Mouse (Mus musculus) B cell, adult 2 months (primary cell): ENCODE measurements at regions not wholly inside any gene's neighbourhood (a gene's known extent, or its start where the extent isn't known, plus 50 kb on each side); places are given as distances from the start of the nearest gene placed in this dataset.

Experiments
- DNase-seq, 2 experiments: peaks; one replicate each; pipeline ENCODE4 v3.0.0; 2022

DNA sequence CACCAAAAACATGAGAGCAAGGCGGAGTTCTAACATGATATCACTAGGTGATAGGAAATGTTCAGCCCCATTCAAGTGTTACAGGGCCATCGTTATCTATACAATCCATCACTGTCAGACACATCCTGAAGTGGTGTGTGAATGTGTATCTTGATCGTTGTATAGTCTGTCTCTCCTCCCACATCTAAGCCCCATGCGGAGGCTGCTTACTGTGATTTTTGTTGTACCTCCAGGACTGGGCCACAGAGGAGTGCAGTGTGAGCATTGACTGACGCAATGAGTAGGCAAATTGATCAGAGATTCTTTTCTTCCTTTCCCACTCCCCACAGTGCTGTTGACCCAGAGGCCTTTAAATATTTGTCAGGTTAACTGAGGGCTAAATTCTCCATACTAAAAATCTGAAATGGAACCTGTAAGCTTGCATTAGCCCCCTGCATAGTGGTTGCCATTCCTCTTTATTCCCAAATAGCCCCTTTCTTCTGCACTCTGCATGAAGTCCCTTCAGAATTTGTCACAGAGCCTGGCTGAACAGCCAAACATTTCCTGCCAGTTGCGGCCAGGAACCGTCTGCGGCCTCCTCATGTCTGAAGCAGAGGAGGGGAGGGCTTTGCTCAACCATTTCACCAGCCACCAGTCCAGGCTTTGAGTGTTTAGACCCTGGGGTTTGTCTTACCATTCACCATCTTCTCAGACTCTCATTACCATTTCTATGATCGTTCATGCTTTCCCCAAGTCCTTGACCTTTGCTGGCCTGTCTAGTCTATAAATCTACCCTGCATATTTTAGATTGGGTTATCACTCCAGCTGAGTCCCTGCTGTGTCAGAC, 119.3 kb downstream of the Ttc8 start:
- no peak for DNase-seq

GRCm38 (mm10) chr12:99041606-99042005, 121.2 kb downstream of the Ttc8 start:
- DNase-seq = no peak

DNA sequence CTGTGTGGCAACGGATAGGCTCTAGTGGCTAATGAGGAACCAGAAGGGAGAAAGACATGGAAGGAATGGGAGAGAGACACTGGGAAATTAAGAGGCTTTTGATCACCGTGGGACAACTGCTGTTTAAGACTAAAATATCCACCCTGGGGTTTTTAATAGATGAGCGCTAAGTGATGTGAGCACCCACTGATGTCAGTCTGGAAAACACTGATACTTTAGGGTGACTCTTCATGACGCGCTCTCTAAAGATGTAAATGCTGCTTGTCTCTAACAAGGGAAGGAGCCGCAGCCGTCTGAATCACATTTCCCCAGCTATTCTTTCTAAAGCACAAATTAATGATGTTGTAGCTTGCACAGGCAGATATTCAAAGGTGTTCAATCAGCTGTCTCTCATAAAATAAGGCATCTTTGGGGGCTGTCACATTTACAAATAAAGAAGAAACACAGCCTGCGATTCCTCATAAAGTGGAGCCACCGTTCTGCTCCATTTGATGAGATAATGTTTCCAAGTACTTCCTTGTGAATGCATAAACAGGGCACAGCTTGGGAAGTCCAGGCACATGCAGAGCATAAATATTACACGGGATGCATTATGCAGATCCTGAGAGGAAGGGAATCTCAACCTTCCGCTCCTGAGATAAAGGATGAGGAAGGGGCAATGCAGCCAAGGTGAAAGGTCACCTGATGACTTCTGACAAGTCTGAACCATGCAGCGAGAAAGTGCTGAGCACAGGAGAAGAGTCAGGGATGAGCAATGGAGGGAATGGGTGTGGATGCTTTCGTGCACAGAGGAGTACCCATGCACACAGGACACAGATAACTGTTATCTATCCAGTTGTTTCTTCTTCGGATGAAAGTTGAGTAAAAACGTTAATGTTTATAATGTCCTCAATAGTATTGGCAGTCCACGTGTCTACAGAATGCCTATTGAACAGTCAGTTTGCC, 122.8 kb downstream of the Ttc8 start:
- no peak for DNase-seq

- DNase-seq = no peak
Measured at GRCm38 (mm10) chr12:99044477-99044876, 124.1 kb downstream of the Ttc8 start.

- no peak for DNase-seq
Measured at GRCm38 (mm10) chr12:99050426-99050825, 130.1 kb downstream of the Ttc8 start.

GRCm38 (mm10) chr12:99052599-99052998, 132.2 kb downstream of the Ttc8 start:
- no peak for DNase-seq

DNA sequence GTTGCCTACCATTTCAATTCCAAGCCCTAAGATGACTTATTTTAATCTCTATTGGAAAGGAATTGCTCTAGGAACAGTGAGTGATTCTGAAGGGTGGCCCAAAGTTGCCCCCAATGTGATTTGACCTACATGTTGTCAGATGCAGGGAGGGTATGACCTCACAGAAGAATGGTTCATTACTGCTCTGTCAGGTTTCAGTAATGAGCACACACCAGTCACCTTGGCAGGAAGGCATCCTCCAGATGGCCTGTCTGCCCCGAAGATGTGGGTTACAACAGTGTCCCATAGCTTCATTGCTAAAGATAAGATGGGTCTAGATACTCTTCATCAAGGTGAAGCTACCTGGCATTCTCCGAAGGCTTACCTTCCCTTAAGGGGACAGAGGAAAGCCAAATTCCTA, 137.1 kb downstream of the Ttc8 start:
- DNase-seq = no peak

- peak; percentile 20 for DNase-seq
Measured at GRCm38 (mm10) chr12:99058916-99059315, 138.5 kb downstream of the Ttc8 start.

- no peak for DNase-seq
Measured at GRCm38 (mm10) chr12:99059491-99059890, 139.1 kb downstream of the Ttc8 start.

- no peak for DNase-seq
Measured at GRCm38 (mm10) chr12:99060702-99061101, 140.3 kb downstream of the Ttc8 start.

DNA sequence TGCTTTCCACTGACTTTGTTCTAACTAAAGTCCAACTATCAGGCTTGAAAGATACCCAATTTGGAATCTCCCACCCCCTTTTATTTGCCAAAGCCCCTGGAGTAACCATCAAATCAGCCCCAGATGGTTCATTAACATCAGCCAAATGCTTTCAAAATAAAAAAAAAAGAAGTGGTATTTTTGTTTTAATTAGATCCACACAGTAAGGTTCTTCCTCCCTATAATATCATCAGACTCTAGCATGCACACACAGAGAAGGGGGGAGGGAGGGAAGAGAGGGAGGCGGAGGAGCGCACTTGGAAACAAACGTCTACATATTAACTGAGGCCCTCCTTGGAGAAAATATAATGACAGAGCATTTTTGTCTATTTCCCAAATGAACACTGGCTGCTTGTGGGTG, 143.1 kb downstream of the Ttc8 start:
- no peak for DNase-seq

DNA sequence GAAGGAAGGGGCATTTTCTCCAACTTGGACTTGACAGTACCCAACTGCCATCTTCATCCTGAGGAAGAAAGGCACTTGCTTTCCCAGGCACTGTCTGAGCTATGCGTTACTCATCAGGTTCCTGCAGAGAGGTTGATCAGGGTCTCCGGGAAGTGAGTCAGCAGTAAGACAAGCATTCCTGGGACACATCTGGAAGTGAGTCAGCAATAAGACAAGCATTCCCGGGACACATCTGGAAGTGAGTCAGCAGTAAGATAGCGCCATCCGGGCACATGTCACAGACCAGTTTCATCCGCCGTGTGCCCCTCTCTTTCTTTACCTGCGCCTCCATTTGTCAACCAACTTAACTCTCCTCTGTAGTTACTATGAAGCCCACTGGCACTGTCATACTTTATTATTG, 143.5 kb downstream of the Ttc8 start:
- no peak for DNase-seq

DNA sequence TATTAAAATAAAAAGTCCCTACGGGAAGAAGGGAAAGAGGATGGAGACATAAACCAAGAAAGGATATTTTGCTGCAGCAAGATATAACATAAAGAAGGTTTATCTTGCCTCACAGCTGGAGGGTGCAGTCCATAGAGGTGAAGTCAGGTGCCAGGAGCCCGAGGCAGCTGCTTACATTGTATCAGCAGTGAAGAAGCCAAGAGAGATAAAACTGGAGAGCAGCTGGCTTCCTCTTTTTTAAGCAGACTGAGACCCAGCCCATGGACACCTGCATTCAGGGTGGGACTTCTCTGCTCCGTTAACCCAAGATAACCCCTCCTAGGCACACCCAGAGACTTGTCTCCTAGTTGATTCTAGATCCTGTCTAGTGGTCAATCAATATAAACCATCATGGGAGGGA, 147.6 kb downstream of the Ttc8 start:
- peak in 1 of 2 experiments; percentile 12 for DNase-seq

- DNase-seq = no peak
Measured at GRCm38 (mm10) chr12:99073766-99074165, 153.4 kb downstream of the Ttc8 start.

DNA sequence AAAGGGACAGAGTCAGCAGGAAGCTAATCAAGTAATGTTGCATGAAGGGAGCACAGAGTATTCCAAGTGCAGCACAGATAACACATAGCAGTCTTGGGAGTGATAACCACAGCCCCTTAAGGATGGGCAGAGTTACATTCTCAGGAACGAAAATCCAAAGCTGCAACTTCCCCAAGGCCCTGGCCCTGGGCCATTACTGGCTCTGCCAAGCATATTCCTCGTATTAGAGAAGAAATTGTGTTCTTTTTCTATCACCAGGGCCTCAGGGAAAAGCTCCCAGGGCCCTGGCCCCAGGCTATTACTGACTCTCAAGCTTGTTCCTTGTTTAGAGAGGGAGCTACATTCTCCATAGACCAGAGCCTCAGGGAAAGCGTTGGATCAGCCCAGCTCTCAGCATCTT, 157.0 kb downstream of the Ttc8 start:
- no peak for DNase-seq

DNA sequence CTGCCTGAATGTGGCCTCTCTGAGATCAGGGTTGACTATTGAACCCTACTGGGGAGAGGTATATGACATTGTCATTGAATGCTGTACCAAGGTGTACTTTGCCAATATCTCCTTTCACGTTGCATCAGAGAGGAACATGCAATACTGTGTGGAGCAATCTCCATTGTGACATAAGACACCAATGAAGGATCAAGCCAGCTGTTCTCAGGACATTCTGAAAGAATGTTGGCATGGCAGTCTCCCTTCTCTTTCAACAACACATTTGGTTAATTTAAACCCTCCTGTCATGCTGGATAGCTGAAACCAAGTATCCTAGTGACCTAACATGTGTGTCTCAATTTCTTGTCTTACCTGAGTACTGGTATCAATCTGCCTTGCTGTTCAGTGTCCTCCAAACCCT, 159.5 kb downstream of the Ttc8 start:
- no peak for DNase-seq

DNA sequence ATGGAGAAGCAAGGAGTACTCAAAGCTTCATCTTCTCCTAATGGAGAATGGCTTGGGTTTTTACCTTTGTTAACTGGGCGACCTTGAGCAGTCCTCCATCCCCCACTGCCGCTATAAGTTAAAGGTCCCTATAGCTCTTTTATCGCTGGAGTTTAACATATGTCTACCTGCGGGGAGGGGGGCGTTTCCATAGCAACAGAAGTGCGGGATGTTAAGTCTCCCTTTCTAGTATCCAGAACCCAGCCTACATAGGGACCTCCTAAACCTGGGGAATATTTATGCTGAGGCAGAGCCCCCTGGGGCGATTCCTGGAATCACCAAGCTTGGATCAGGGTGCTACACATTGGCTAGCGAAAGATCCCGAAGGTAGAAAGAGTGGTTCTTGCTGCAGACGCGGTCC, 163.2 kb downstream of the Ttc8 start:
- DNase-seq = no peak

DNA sequence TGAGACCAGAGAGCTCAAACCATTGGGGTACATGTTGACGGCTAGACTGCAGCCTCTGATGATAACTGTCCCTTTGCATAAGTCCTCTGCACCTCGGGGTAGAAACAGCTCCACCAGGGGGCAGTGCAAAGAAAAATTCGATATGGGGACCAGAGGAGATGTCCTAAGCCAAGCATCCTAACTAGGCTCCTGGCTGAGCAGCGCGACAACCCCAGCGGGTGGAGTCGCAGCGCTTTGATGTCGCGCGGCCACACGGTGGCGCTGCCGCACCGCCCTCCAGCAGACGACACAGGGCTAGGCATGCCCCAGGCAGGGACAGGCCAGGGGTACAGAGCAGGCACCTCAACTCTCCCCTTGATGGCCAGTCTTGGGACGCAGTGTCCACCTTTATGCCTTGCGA, 163.8 kb downstream of the Ttc8 start:
- peak; percentile 86 to 88 for DNase-seq

GRCm38 (mm10) chr12:99087286-99087685, 166.9 kb downstream of the Ttc8 start:
- no peak for DNase-seq

- no peak for DNase-seq
Measured at GRCm38 (mm10) chr12:99091770-99092169, 171.4 kb downstream of the Ttc8 start.

GRCm38 (mm10) chr12:99093151-99093550, 172.8 kb downstream of the Ttc8 start:
- peak; percentile 26 to 34 for DNase-seq

DNA sequence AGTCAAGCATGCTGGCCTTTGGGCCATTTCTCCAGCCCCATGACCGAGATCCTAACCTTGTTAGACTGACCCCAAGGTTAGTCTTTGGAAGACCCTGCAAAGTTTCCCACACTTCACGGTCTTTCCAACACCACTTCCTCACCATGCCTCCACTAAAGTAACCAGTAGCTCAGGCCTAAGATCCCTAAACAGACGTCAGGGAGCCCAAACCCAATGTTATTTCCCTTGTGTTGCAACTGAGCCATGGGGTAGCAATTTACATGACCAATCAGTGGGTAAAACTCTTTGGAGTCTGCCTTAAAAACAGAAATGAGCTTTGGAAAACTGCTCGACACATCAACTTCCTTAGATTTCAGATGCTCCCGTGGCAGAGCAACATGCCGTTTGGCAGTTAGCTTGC, 173.6 kb downstream of the Ttc8 start:
- no peak for DNase-seq

DNA sequence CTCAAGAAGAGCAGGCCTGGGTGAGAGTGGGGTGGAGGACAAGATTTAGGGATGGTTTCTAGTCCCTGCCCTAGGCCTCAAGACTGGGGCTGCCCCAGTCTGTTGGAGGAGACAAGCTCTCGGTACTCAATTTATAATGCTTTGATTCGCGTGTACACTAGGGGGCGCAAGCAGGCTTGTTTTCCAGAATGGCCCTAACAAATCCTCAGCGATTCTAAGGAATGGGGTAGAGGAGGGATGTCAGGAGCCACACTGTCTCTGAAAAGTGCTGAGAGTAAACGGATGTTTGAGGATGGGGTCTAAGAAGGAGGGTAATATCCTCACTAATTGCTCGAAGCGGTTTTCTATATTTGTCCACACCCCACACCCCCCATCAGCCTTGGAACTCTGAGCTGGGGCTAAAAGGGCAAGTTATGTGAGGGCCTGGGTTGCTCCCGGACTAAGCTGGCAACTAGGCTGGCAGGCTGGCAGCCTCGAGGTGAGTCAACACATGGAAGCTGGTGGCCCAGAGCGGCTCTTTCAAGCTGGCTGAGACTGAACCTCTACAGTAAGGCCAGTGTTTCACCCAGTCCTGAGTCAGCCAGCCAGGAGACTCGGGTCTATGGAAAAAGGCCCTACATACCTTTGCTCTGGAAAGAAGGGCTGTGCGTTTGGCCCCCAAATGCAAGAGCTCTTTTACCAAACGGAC, 176.7 kb downstream of the Ttc8 start:
- peak; percentile 78 to 80 for DNase-seq
